Mouse (Mus musculus) intestine, embryonic 16.5 days (tissue): ENCODE results near the gene Slc26a3. TPM values are rescaled to one million over a fixed set of nuclear protein-coding genes. Genes with fewer than 3 reads are reported as not detected.

Source experiments
- ATAC-seq: fragments of 200-750 bp; cut with Nextera tagmentation; 2 replicates; pipeline ENCODE4 v1.8.0; 2017; ENCODE audit warnings: moderate TSS enrichment, moderate library complexity
- H3K27ac ChIP-seq: fragments of 300-500 bp; sonication (generic); 2 replicates; pipeline ENCODE4 v1.5.1; 2014; ENCODE audit warnings: mild to moderate bottlenecking, low read length
- H3K27me3 ChIP-seq: fragments of 300-500 bp; sonication (generic); replicated peaks from 2 replicates; pipeline ENCODE4 v1.6.1; 2014; ENCODE audit warnings: low read length, control low read depth, mixed read lengths; ENCODE audit not compliant: control insufficient read depth, insufficient read depth
- H3K36me3 ChIP-seq: fragments of 300-500 bp; sonication (generic); 2 replicates; pipeline ENCODE4 v1.6.1; 2014; ENCODE audit warnings: low read length, control low read depth; ENCODE audit not compliant: control insufficient read depth, insufficient read depth
- H3K4me1 ChIP-seq: fragments of 300-500 bp; sonication (generic); 2 replicates; pipeline ENCODE4 v1.6.1; 2014; ENCODE audit warnings: low read length, control low read depth, mixed read lengths; ENCODE audit not compliant: control insufficient read depth, insufficient read depth
- H3K4me2 ChIP-seq: fragments of 300-500 bp; sonication (generic); 2 replicates; pipeline ENCODE4 v1.6.1; 2014; ENCODE audit warnings: low read depth, low read length, control low read depth
- H3K4me3 ChIP-seq: fragments of 300-500 bp; sonication (generic); 2 replicates; pipeline ENCODE4 v1.5.1; 2014; ENCODE audit warnings: mild to moderate bottlenecking, low read length
- H3K9ac ChIP-seq: fragments of 300-500 bp; sonication (generic); 2 replicates; pipeline ENCODE4 v1.6.1; 2014; ENCODE audit warnings: low read depth, low read length
- H3K9me3 ChIP-seq: fragments of 300-500 bp; sonication (generic); 2 replicates; pipeline ENCODE4 v1.6.1; 2016; ENCODE audit warnings: low read length, control low read depth; ENCODE audit not compliant: control insufficient read depth
- WGBS: fragments of 180-500 bp; shearing (Covaris S2); extraction: QIAGEN DNeasy Blood & Tissue Kit; methylation state at CpG from one replicate; pipeline ENCODE4 v1.1.7; 2014; 5-methylcytosine and 5-hydroxymethylcytosine counted together
- polyA plus RNA-seq: library from polyadenylated mRNA; unstranded; fragments of >200 nt; fragmentation: Nextera tagmentation; extraction: Ambion mirVana; gene quantifications from 2 replicates; pipeline ENCODE4 v1.2.1, GENCODE M21; 2015

Slc26a3 gene
- polyA plus RNA-seq, 1 experiment from 2014 or later = 26.7 TPM

- no peak for ATAC-seq
- no peak overlapping the region for H3K4me2 ChIP-seq
- no peaks in the 10 kb centered on the region for H3K4me1 ChIP-seq
- WGBS = 79% methylated on average over 5 of the region's 5 CpGs
- no peaks in the 10 kb centered on the region for H3K9me3 ChIP-seq
- no peaks in the 10 kb centered on the region for H3K27me3 ChIP-seq
- no peak overlapping the region for H3K9ac ChIP-seq
- H3K27ac ChIP-seq = no peak overlapping the region
- no peak overlapping the region for H3K4me3 ChIP-seq
- no peaks in the 10 kb centered on the region for H3K36me3 ChIP-seq
These were observed 14.0 kb downstream of the Slc26a3 start for GRCm38 (mm10) chr12:31404575-31405240.

- 69% methylated on average over 2 of the region's 2 CpGs for WGBS
- ATAC-seq = no peak
- no peaks in the 10 kb centered on the region for H3K4me1 ChIP-seq
- H3K4me2 ChIP-seq = no peak overlapping the region
- H3K27me3 ChIP-seq = no peaks in the 10 kb centered on the region
- no peak overlapping the region for H3K27ac ChIP-seq
- H3K9ac ChIP-seq = no peak overlapping the region
- H3K4me3 ChIP-seq = no peak overlapping the region
- no peaks in the 10 kb centered on the region for H3K9me3 ChIP-seq
- no peaks in the 10 kb centered on the region for H3K36me3 ChIP-seq
These were observed 25.3 kb downstream of the Slc26a3 start for GRCm38 (mm10) chr12:31415971-31416370.

GRCm38 (mm10) chr12:31421901-31422574 is 31.4 kb downstream of the Slc26a3 start:
- no peaks in the 10 kb centered on the region for H3K27me3 ChIP-seq
- no peaks in the 10 kb centered on the region for H3K4me1 ChIP-seq
- H3K4me2 ChIP-seq = no peak overlapping the region
- peak overlapping the region; percentile 54 for H3K27ac ChIP-seq
- no peak overlapping the region for H3K4me3 ChIP-seq
- ATAC-seq = peak; percentile 95
- 65% methylated on average over 3 of the region's 3 CpGs for WGBS
- H3K9me3 ChIP-seq = no peaks in the 10 kb centered on the region
- no peaks in the 10 kb centered on the region for H3K36me3 ChIP-seq
- no peak overlapping the region for H3K9ac ChIP-seq

GRCm38 (mm10) chr12:31437791-31438190 is 47.1 kb downstream of the Slc26a3 start:
- H3K27me3 ChIP-seq = no peaks in the 10 kb centered on the region
- peak; percentile 92 for ATAC-seq
- no peaks in the 10 kb centered on the region for H3K4me1 ChIP-seq
- H3K27ac ChIP-seq = peak overlapping the region; percentile 91
- H3K9ac ChIP-seq = no peak overlapping the region
- 32% methylated on average over 6 of the region's 6 CpGs for WGBS
- H3K4me3 ChIP-seq = 0 out of 2 replicates have a peak overlapping the region, but pooled peaks have one; percentile 9
- H3K4me2 ChIP-seq = peak overlapping the region; percentile 11
- no peaks in the 10 kb centered on the region for H3K9me3 ChIP-seq
- H3K36me3 ChIP-seq = no peaks in the 10 kb centered on the region

- Histone ChIP-seq H3K4me3 (peak overlapping the region; percentile 35), H3K36me3 (no peaks in the 10 kb centered on the region), H3K27me3 (no peaks in the 10 kb centered on the region), H3K9me3 (no peaks in the 10 kb centered on the region), H3K4me2 (peak overlapping the region; percentile 33), H3K9ac (no peak overlapping the region), H3K4me1 (peaks cover 8% of the 10 kb centered on the region; the same call in 1 of the 2 replicates), H3K27ac (peak overlapping the region; percentile 89)
- peak; percentile 52 for ATAC-seq
- WGBS = 60% methylated on average over 2 of the region's 2 CpGs
These were observed 48.9 kb downstream of the Slc26a3 start for GRCm38 (mm10) chr12:31439612-31440011.

- ATAC-seq = peak; percentile 74
- H3K9ac ChIP-seq = no peak overlapping the region
- H3K4me1 ChIP-seq = peaks cover 13% of the 10 kb centered on the region; the same call in 1 of the 2 replicates
- H3K27ac ChIP-seq = no peak overlapping the region
- no peaks in the 10 kb centered on the region for H3K9me3 ChIP-seq
- no peaks in the 10 kb centered on the region for H3K27me3 ChIP-seq
- H3K4me2 ChIP-seq = peak overlapping the region; percentile 53
- no peaks in the 10 kb centered on the region for H3K36me3 ChIP-seq
- under 1% methylated on average over 11 of the region's 11 CpGs for WGBS
- peak overlapping the region; percentile 13; the same call in 1 of the 2 replicates for H3K4me3 ChIP-seq
These were observed 53.5 kb downstream of the Slc26a3 start for GRCm38 (mm10) chr12:31444131-31444546.

GRCm38 (mm10) chr12:31444827-31445226 is 54.2 kb downstream of the Slc26a3 start:
- Histone ChIP-seq H3K4me2 (no peak overlapping the region), H3K36me3 (no peaks in the 10 kb centered on the region), H3K9ac (no peak overlapping the region), H3K9me3 (no peaks in the 10 kb centered on the region), H3K27ac (no peak overlapping the region; the same call in 1 of the 2 replicates), H3K4me3 (no peak overlapping the region), H3K27me3 (no peaks in the 10 kb centered on the region), H3K4me1 (peaks cover 13% of the 10 kb centered on the region; the same call in 1 of the 2 replicates)
- WGBS = 51% methylated on average over 6 of the region's 6 CpGs
- no peak for ATAC-seq

GRCm38 (mm10) chr12:31449341-31449740 is 58.7 kb downstream of the Slc26a3 start:
- no peak for ATAC-seq
- no peaks in the 10 kb centered on the region for H3K27me3 ChIP-seq
- H3K4me1 ChIP-seq = peaks cover 7% of the 10 kb centered on the region; the same call in 1 of the 2 replicates
- no peak overlapping the region for H3K4me2 ChIP-seq
- no peaks in the 10 kb centered on the region for H3K36me3 ChIP-seq
- 89% methylated on average over 3 of the region's 3 CpGs for WGBS
- H3K4me3 ChIP-seq = no peak overlapping the region
- no peak overlapping the region for H3K27ac ChIP-seq
- no peak overlapping the region for H3K9ac ChIP-seq
- no peaks in the 10 kb centered on the region for H3K9me3 ChIP-seq

GRCm38 (mm10) chr12:31456271-31456670 is 65.6 kb downstream of the Slc26a3 start:
- Histone ChIP-seq H3K36me3 (no peaks in the 10 kb centered on the region), H3K4me1 (peaks cover 4% of the 10 kb centered on the region; the same call in 1 of the 2 replicates), H3K27ac (0 out of 2 replicates have a peak overlapping the region, but pooled peaks have one; percentile 23), H3K9me3 (no peaks in the 10 kb centered on the region), H3K9ac (no peak overlapping the region), H3K27me3 (no peaks in the 10 kb centered on the region), H3K4me2 (no peak overlapping the region), H3K4me3 (no peak overlapping the region)
- 68% methylated on average over 9 of the region's 9 CpGs for WGBS
- peak; percentile 88 for ATAC-seq
